Mouse (Mus musculus) embryonic facial prominence, embryonic 13.5 days (tissue): ENCODE measurements around the gene Ppm1g. TPM values are rescaled to one million over a fixed set of nuclear protein-coding genes. Genes with fewer than 3 reads are reported as not detected.
A peak's percentile ranks its signal among the peaks of the same experiment; 100 is the strongest.

Source experiments
- ATAC-seq: fragments of 200-750 bp; cut with Nextera tagmentation; 2 replicates; pipeline ENCODE4 v1.8.0; 2017; ENCODE audit warnings: low read depth; ENCODE audit not compliant: insufficient number of reproducible peaks, insufficient read depth, low FRiP score, low TSS enrichment
- H3K27ac ChIP-seq: fragments of 300-500 bp; sonication (generic); 2 replicates; pipeline ENCODE4 v1.5.1; 2015; ENCODE audit warnings: moderate library complexity, mild to moderate bottlenecking, inconsistent platforms
- H3K27me3 ChIP-seq: fragments of 300-500 bp; sonication (generic); 2 replicates; pipeline ENCODE4 v1.6.1; 2015; ENCODE audit warnings: mild to moderate bottlenecking, inconsistent platforms
- H3K36me3 ChIP-seq: fragments of 300-500 bp; sonication (generic); 2 replicates; pipeline ENCODE4 v1.6.1; 2015; ENCODE audit warnings: mild to moderate bottlenecking, inconsistent platforms
- H3K4me1 ChIP-seq: fragments of 300-500 bp; sonication (generic); 2 replicates; pipeline ENCODE4 v1.6.1; 2015; ENCODE audit warnings: inconsistent platforms
- H3K4me2 ChIP-seq: fragments of 300-500 bp; sonication (generic); 2 replicates; pipeline ENCODE4 v1.6.1; 2015; ENCODE audit warnings: moderate library complexity, mild to moderate bottlenecking, inconsistent platforms
- H3K4me3 ChIP-seq: fragments of 300-500 bp; sonication (generic); 2 replicates; pipeline ENCODE4 v1.5.1; 2015; ENCODE audit warnings: mild to moderate bottlenecking, inconsistent platforms
- H3K9ac ChIP-seq: fragments of 300-500 bp; sonication (generic); 2 replicates; pipeline ENCODE4 v1.6.1; 2015; ENCODE audit warnings: mild to moderate bottlenecking, inconsistent platforms
- H3K9me3 ChIP-seq: fragments of 300-500 bp; sonication (generic); 2 replicates; pipeline ENCODE4 v1.6.1; 2016; ENCODE audit warnings: inconsistent platforms
- WGBS: fragments of 180-500 bp; shearing (Covaris S2); methylation state at CpG from one replicate; pipeline ENCODE4 v1.1.7; 2015; ENCODE audit warnings: mixed read lengths; 5-methylcytosine and 5-hydroxymethylcytosine counted together
- polyA plus RNA-seq: library from polyadenylated mRNA; unstranded; fragments of >200 nt; fragmentation: Nextera tagmentation; extraction: Ambion mirVana; gene quantifications from 2 replicates; pipeline ENCODE4 v1.2.1, GENCODE M21; 2015

The Ppm1g gene
- polyA plus RNA-seq: 130 and 139 TPM in 2 replicates

DNA sequence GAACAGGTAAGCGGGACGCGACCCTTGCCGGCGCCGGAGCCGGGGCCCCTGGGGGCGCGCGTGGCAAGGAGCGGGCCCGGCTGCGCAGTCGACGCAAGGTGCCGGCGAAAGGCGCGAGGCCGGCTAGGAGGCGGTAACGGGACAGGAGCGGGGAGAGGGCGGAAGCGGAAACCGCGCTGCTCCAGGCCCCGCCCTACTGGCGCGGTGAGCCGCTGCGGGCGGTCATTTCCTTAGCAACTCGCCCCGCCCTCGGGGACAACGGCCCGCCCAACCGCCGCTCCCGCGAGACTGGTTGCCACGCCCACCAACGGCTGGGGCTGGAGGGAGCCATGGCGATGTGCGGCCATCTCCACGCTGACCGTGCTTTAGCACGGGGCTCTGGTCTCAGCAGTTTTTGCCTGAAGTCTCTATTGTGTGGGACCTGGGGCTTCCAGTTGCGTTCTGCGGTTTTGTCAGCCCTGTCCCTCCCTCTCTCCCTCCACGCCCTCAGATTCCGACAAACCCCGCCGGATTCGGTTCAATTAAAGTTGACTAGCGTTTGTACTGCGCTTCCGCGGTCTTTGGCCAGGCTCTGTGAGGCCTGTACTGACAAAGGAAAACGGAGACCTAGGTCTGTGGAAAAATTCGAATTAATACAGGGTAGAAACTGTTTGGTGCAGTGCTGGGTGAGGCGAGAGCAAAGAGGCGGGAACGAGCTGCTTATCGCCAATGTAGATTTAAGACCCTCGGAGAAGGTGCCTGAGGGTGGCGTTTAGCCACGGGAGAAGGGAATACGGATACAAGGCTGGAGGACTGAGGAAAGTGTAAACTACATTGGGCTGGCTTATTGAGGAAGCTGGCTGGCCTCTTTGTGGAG, at the start of gene Ppm1g:
TSS of gene Ppm1g (minus strand) at position 240 of the 856 bp plus-strand sequence.
- H3K9me3 ChIP-seq: no peaks in the 10 kb centered on the region
- H3K9ac ChIP-seq: peak within 1 kb of the TSS; percentile 93
- under 1% methylated on average over 70 of the region's 70 CpGs for WGBS
- peak within 1 kb of the TSS; percentile 81 for H3K4me2 ChIP-seq
- H3K4me3 ChIP-seq: peak within 1 kb of the TSS; percentile 99
- peak; percentile 92 for ATAC-seq
- no peaks in the 10 kb centered on the region for H3K27me3 ChIP-seq
- H3K36me3 ChIP-seq: no peaks in the 10 kb centered on the region
- H3K27ac ChIP-seq: peak within 1 kb of the TSS; percentile 94
- peaks cover 16% of the 10 kb centered on the region for H3K4me1 ChIP-seq

GRCm38 (mm10) chr5:31267686-31268085, 47.2 kb upstream of the Ppm1g start:
- 78% methylated on average over 6 of the region's 6 CpGs for WGBS
- Histone ChIP-seq H3K27me3 (no peaks in the 10 kb centered on the region), H3K36me3 (peaks cover 94% of the 10 kb centered on the region), H3K9me3 (no peaks in the 10 kb centered on the region), H3K4me1 (no peaks in the 10 kb centered on the region), H3K27ac (no peak overlapping the region), H3K4me2 (no peak overlapping the region), H3K4me3 (no peak overlapping the region), H3K9ac (no peak overlapping the region)
- ATAC-seq: no peak

GRCm38 (mm10) chr5:31266101-31266500, 45.6 kb upstream of the Ppm1g start:
- H3K36me3 ChIP-seq: peaks cover 97% of the 10 kb centered on the region
- no peaks in the 10 kb centered on the region for H3K9me3 ChIP-seq
- no peak overlapping the region for H3K27ac ChIP-seq
- no peak overlapping the region for H3K9ac ChIP-seq
- H3K4me3 ChIP-seq: no peak overlapping the region
- WGBS: 93% methylated on average over 7 of the region's 7 CpGs
- ATAC-seq: no peak
- H3K27me3 ChIP-seq: no peaks in the 10 kb centered on the region
- no peaks in the 10 kb centered on the region for H3K4me1 ChIP-seq
- no peak overlapping the region for H3K4me2 ChIP-seq

DNA sequence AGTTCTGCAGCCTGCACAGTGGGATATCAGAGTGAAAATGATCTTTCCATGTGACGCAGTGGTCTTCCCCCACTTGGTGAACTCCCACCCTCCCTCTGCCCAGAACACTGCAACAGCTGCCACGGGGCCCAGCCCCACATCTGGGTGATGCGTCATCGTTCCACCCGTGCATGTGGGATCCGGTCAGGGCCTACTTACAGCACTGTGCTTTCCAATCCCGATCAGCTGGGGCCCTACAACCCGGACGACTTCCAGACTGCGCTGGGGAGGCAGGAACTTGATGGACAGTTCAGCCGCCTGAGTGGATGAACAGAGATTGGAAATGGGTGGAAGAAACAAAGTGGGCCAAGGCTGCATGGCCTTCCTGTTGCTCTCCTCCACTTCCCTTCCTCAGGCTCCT, 37.1 kb upstream of the Ppm1g start:
- Histone ChIP-seq H3K4me2 (no peak overlapping the region), H3K27ac (no peak overlapping the region), H3K4me1 (peaks cover 12% of the 10 kb centered on the region), H3K4me3 (no peak overlapping the region), H3K27me3 (no peaks in the 10 kb centered on the region), H3K9me3 (no peaks in the 10 kb centered on the region), H3K9ac (no peak overlapping the region), H3K36me3 (peaks cover 88% of the 10 kb centered on the region)
- no peak for ATAC-seq
- WGBS: 87% methylated on average over 11 of the region's 11 CpGs

- peaks cover 28% of the 10 kb centered on the region for H3K4me1 ChIP-seq
- H3K9ac ChIP-seq: no peak overlapping the region
- H3K27me3 ChIP-seq: no peaks in the 10 kb centered on the region
- H3K36me3 ChIP-seq: peaks cover 87% of the 10 kb centered on the region
- H3K9me3 ChIP-seq: no peaks in the 10 kb centered on the region
- no peak overlapping the region for H3K4me3 ChIP-seq
- ATAC-seq: no peak
- H3K4me2 ChIP-seq: no peak overlapping the region
- WGBS: 95% methylated on average over 2 of the region's 2 CpGs
- H3K27ac ChIP-seq: no peak overlapping the region
These were observed 35.5 kb upstream of the Ppm1g start for GRCm38 (mm10) chr5:31255971-31256370.

DNA sequence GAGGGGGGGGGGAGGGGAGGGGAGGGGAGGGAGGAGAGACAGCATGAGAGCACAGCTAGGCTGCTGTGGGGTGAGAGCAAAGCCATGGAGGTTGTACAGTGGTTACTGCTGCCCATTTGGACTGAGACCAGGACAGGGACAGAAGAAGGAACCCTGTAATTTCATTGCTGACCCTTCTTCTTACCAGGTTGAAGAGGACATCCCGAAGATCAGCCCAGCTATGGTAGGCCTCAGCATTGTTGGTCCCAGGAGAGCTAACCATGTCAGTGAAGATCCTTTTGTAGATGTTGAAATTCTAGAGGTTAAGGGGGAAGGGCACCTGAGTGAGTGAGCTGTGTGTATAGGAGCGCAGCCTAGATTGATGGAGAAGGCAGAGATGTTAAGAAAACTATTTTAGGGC, 34.9 kb upstream of the Ppm1g start:
- H3K4me2 ChIP-seq: no peak overlapping the region
- H3K27ac ChIP-seq: no peak overlapping the region
- ATAC-seq: no peak
- no peaks in the 10 kb centered on the region for H3K9me3 ChIP-seq
- peaks cover 87% of the 10 kb centered on the region for H3K36me3 ChIP-seq
- no peaks in the 10 kb centered on the region for H3K27me3 ChIP-seq
- H3K4me1 ChIP-seq: peaks cover 34% of the 10 kb centered on the region
- H3K9ac ChIP-seq: no peak overlapping the region
- H3K4me3 ChIP-seq: no peak overlapping the region
- WGBS: 90% methylated on average over 2 of the region's 2 CpGs

DNA sequence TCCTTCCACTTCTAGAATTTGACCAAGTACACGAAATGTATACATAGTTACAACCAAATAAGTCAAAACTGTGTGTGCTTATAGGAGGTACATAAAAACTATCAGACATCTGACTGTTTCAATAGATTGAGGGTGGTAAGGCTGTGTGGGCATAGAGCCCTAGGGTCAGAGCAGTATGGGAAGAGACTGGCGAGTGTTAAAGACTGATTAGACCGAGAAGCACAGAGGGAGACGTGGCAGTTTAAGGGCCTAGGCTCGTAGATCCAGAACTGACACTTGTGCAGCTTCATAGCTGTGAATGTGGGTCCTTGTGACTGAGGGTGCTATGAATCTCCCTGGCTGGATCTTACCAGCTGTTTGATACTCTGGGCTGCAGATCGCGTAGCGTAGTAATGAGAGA, 34.4 kb upstream of the Ppm1g start:
- H3K27ac ChIP-seq: no peak overlapping the region
- WGBS: 87% methylated on average over 8 of the region's 8 CpGs
- H3K9me3 ChIP-seq: no peaks in the 10 kb centered on the region
- H3K9ac ChIP-seq: no peak overlapping the region
- no peak overlapping the region for H3K4me3 ChIP-seq
- peaks cover 87% of the 10 kb centered on the region for H3K36me3 ChIP-seq
- no peak for ATAC-seq
- H3K4me1 ChIP-seq: peaks cover 35% of the 10 kb centered on the region
- no peak overlapping the region for H3K4me2 ChIP-seq
- no peaks in the 10 kb centered on the region for H3K27me3 ChIP-seq

DNA sequence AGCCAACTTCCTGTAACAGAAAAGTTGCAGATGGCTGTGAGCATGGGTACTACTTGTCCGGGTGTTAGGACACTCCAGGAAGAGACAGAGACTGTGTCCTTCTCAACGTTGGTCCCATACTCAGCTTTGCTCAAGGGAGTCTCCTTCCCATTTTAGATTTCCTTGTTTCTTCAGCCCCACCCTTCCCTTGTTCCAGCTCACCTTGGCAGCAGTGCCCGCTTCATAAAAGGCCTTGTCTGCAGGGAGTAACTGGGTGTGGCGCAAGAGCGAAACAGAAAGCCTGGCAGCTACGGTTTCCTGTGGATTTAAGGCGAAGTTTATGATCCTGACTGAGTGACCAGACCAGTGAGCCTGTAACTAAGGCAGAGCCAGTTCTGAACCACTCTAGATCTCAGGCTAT, 34.0 kb upstream of the Ppm1g start:
- H3K4me2 ChIP-seq: no peak overlapping the region
- peaks cover 87% of the 10 kb centered on the region for H3K36me3 ChIP-seq
- 84% methylated on average over 7 of the region's 7 CpGs for WGBS
- H3K27me3 ChIP-seq: no peaks in the 10 kb centered on the region
- H3K27ac ChIP-seq: peak overlapping the region; percentile 84; the same call in 1 of the 2 replicates
- H3K9me3 ChIP-seq: no peaks in the 10 kb centered on the region
- no peak overlapping the region for H3K4me3 ChIP-seq
- ATAC-seq: no peak
- peaks cover 35% of the 10 kb centered on the region for H3K4me1 ChIP-seq
- no peak overlapping the region for H3K9ac ChIP-seq

- Histone ChIP-seq H3K9ac (peak overlapping the region; percentile 32; the same call in 1 of the 2 replicates), H3K27me3 (no peaks in the 10 kb centered on the region), H3K27ac (peak overlapping the region; percentile 84), H3K36me3 (peaks cover 86% of the 10 kb centered on the region), H3K4me2 (no peak overlapping the region), H3K4me3 (no peak overlapping the region), H3K4me1 (peaks cover 35% of the 10 kb centered on the region), H3K9me3 (no peaks in the 10 kb centered on the region)
- WGBS: 90% methylated on average over 8 of the region's 8 CpGs
- no peak for ATAC-seq
These were observed 33.3 kb upstream of the Ppm1g start for GRCm38 (mm10) chr5:31253806-31254205.

DNA sequence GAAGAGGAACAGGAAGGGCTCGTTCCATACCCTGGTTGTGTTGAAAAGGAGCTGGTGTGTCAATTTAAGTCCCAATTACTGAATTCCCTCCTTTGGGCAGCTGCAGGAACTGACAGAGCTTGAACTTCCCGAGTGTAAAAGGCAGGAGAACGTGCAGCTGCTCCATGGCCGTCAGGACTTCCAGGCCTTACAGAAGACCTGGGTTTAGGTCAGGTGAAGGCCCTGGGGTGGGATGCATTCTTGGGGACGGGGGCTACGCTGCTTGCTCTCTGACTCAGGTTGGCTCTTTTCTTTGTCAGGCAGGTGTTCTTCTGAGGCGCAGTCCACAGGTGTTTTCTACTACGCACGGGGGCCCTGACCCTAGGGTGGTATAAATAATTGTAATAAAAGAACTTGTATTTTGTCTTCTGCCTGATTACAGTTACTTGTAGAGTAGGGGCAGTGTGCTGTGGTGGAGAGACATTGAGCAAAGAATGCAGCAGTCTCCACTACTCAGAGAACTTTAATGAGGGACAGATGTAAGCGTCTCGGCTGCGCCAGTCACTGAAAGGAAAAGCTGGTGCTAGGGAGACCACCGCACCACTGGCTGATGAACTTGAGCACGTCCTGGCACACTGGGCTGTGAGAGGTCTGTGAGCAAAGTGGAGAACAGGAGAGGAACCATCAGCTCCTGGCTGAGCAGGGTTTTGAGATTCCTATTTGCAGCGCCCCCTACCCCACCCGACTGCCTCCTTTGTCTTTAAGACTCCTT, 32.5 kb upstream of the Ppm1g start:
- Histone ChIP-seq H3K4me2 (peak overlapping the region; percentile 51), H3K27me3 (no peaks in the 10 kb centered on the region), H3K4me3 (no peak overlapping the region), H3K9me3 (no peaks in the 10 kb centered on the region), H3K27ac (peak overlapping the region; percentile 84), H3K9ac (0 out of 2 replicates have a peak overlapping the region, but pooled peaks have one; percentile 32), H3K4me1 (peaks cover 35% of the 10 kb centered on the region), H3K36me3 (peaks cover 87% of the 10 kb centered on the region)
- WGBS: 36% methylated on average over 16 of the region's 16 CpGs
- peak; percentile 28; the same call in 1 of the 2 replicates for ATAC-seq

GRCm38 (mm10) chr5:31252151-31252550, 31.7 kb upstream of the Ppm1g start:
- peaks cover 90% of the 10 kb centered on the region for H3K36me3 ChIP-seq
- H3K9ac ChIP-seq: peak overlapping the region; percentile 67
- no peak for ATAC-seq
- H3K4me2 ChIP-seq: peak overlapping the region; percentile 51
- 59% methylated on average over 10 of the region's 10 CpGs for WGBS
- peak overlapping the region; percentile 35 for H3K4me3 ChIP-seq
- H3K9me3 ChIP-seq: no peaks in the 10 kb centered on the region
- peak overlapping the region; percentile 84 for H3K27ac ChIP-seq
- H3K27me3 ChIP-seq: no peaks in the 10 kb centered on the region
- peaks cover 35% of the 10 kb centered on the region for H3K4me1 ChIP-seq
